Mouse (Mus musculus) CD8-positive naive resting alpha-beta T cell, adult 2 months (primary cell): ENCODE results near the gene Ikzf1.
A peak's percentile ranks its signal among the peaks of the same experiment; 100 is the strongest.

Source experiments
- DNase-seq, 2 experiments: peaks; one replicate each; pipeline ENCODE4 v3.0.0; 2022; ENCODE audit warnings: low read depth in 2 of 2, low spot score in 2 of 2

The Ikzf1 gene

DNA sequence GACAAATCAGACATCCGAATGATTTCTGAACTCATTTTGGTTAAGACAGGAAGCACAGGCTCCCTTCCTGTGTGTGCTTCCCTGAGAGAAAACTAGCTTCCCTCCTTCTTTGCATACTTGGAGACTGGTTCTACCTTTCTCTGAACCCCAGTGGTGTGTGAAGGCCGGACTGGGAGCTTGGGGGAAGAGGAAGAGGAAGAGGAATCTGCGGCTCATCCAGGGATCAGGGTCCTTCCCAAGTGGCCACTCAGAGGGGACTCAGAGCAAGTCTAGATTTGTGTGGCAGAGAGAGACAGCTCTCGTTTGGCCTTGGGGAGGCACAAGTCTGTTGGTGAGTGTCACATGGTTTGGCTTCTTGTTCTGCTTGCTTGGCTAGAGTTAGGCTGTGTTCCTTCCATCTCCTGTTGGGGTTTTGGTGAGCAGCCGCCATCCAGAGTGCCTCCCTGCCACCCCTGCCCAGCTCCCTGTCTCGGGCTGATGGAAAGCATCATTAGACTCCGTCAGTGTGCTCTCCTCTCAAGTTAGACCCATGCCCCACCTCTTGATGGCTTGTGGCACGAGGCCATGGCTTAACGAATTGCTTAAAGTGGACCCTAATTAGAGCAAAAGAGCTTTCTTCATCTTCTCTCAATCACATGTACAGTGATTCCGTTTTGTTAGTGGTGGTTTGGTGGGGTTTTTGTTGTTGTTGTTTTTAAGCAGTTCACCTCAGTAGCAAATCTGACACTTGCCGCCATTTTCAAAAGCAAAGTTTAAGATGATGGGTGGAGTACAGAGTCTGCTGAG is 5.4 kb downstream of the Ikzf1 start:
- peak in 1 of 2 experiments; percentile 70 for DNase-seq

GRCm38 (mm10) chr11:11690845-11691196 is 6.0 kb downstream of the Ikzf1 start:
- DNase-seq: no peak

GRCm38 (mm10) chr11:11691324-11692058 is 6.7 kb downstream of the Ikzf1 start:
- DNase-seq: peak in 1 of 2 experiments; percentile 49

- no peak for DNase-seq
Measured at GRCm38 (mm10) chr11:11692558-11693166, 7.9 kb downstream of the Ikzf1 start.

- DNase-seq: no peak
Measured at GRCm38 (mm10) chr11:11693446-11693845, 8.6 kb downstream of the Ikzf1 start.

DNA sequence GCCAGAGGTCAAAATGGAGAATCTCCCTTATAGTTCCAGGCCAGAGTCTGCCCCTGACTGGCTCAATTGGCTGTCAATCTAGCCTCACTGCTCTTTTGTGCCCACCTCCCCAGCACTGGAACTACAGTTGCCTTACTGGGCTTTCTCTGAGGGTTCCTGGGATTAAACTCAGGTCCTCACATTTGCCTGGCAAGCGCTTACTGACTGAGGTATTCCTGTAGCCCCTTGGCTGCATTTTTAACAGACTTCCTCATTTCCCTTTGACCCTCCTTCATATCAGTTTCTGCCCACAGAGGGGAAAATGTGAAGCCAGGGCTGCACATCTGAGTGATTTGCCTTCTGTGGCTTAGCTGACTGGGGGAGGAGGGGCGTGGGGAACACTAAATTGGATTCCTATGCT is 9.3 kb downstream of the Ikzf1 start:
- no peak for DNase-seq

GRCm38 (mm10) chr11:11694472-11695177 is 9.8 kb downstream of the Ikzf1 start:
- DNase-seq: no peak

DNA sequence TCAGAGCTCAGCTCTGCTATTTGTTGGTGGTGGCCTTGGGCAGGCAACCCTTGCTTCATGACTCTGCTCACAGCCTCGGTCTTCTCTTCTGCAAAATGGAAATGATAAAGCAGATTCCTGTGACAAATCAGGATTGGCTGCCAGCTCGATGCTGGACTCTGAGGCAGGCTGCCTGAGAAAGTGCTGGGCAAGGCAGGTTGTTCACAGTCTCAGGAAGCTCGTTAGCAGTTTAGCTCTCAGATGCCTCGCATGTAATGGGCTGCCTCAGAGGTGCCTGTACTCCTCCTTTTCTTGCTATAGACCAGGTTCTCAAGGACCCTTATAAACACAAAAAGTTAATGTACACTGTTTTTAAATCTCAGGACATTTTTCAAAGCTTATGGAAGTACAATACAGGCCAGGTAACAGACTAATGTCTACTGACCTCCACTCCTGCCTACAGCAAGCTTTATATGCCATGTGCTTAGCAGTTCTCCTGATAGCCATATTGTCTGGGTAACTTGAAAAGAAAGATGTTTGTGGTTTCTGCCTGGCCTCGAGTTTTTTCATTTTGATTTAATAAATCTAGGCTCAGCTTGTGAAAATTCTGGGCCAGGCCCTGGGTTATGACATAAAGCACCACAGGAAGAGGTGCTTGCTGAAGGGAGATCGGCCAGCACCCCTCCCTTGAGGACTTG is 10.5 kb downstream of the Ikzf1 start:
- DNase-seq: no peak

DNA sequence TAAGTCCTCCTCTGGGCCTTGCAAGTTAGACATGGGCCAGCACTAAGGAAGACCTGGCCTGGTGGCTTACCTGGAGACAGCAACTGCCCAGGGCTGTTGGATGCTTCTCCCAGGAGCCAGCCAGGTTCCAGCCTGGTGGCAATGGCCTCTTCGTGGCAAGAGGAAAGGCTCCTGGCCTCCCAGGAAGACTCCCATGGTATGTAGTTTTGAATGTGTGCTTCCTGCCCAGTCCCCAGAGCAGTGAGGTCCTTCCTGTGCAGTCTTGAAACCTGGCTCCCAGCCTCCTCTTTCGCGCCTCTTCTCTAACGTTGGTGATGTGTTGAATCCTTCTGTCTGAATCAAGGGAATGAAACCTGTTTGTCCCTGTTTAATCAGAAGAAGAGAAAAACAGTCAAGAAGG is 11.1 kb downstream of the Ikzf1 start:
- no peak for DNase-seq

- DNase-seq: no peak
Measured at GRCm38 (mm10) chr11:11696814-11697213, 12.0 kb downstream of the Ikzf1 start.

DNA sequence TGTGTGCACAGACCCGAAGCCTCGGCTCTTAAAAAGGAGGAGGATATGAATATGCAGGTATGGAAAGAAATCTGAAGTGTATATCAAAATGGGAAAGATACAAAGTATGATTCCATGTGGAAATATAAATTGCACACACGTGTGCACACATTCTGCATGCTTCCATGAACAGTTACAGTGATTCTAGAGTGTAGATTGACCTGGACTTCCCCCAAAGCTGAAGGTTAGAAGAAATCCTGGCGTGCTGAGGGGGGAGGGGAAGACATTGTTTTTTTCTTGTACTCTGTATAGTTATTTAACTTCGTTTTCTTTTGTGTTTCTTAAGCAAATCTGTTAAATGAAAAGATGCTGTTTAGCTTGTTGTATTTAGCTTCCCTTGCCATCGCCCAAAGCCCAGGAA is 16.6 kb downstream of the Ikzf1 start:
- no peak for DNase-seq

- DNase-seq: no peak
Measured at GRCm38 (mm10) chr11:11703776-11704175, 19.0 kb downstream of the Ikzf1 start.

GRCm38 (mm10) chr11:11708154-11708719 is 23.4 kb downstream of the Ikzf1 start:
- no peak for DNase-seq

DNA sequence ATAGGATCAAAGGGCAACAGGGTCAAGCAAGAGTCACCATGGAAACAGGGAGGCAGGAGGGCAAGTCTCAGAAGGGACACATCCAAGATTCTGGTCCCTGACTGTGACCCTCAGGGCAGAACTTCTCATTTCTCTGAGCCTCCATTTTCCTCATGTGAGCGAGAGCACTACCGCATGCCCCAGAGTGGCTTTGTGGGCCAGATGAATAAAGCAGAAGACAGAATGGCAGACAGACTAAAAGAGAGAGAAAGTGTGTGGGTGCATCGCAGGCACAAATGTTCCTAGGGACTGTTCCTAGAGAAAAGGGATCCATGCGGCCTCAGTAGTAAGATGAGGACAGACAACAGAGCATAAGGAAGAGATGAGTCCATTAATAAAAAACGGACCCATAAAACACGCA is 24.5 kb downstream of the Ikzf1 start:
- DNase-seq: no peak

GRCm38 (mm10) chr11:11710718-11711117 is 25.9 kb downstream of the Ikzf1 start:
- no peak for DNase-seq

- DNase-seq: no peak
Measured at GRCm38 (mm10) chr11:11711748-11712147, 26.9 kb downstream of the Ikzf1 start.

GRCm38 (mm10) chr11:11714676-11715075 is 29.9 kb downstream of the Ikzf1 start:
- no peak for DNase-seq

- no peak for DNase-seq
Measured at GRCm38 (mm10) chr11:11715963-11716691, 31.3 kb downstream of the Ikzf1 start.

GRCm38 (mm10) chr11:11716692-11717037 is 31.9 kb downstream of the Ikzf1 start:
- DNase-seq: no peak

GRCm38 (mm10) chr11:11717606-11718167 is 32.9 kb downstream of the Ikzf1 start:
- DNase-seq: no peak
